In genomic region chr14:102674635-102675034, GRCm38 (mm10) we compare ENCODE assay signal across 19 mouse cellular contexts.
DNase-seq lines count a peak whose midpoint lies in the region; TF ChIP-seq lines count a peak whose summit lies in the region.
"Had no signal": no experiment of that assay in that cellular context is flagged by ENCODE, and none has a peak within 500 bp of the region (broad histone marks: within the 10 kb centered on the region; RNA-seq: fewer than 3 reads in every experiment).

No protein-coding gene starts in this region.

- H3K27ac ChIP-seq in embryonic fibroblast, embryonic 13.5 days (ENCODE audit: insufficient read depth, low read length) = peak overlapping the region; percentile 44; the same call in 1 of the 2 replicates
- H3K27ac ChIP-seq: embryonic facial prominence, embryonic 13.5 days; embryonic facial prominence, embryonic 15.5 days; forebrain, embryonic 10.5 days; forebrain, embryonic 12.5 days had no signal

- no peaks in the 10 kb centered on the region for H3K4me1 ChIP-seq in embryonic fibroblast, embryonic 13.5 days (ENCODE audit: control insufficient read depth, insufficient read depth, low read length)
- H3K4me1 ChIP-seq: embryonic facial prominence, embryonic 13.5 days; embryonic facial prominence, embryonic 15.5 days had no signal

- TF ChIP-seq POLR2A in embryonic fibroblast, embryonic 13.5 days (IDR thresholded peaks at IDR 0.05; ENCODE audit: low read depth, low read length) = no peak

- no peak overlapping the region for H3K4me3 ChIP-seq in embryonic fibroblast, embryonic 13.5 days (ENCODE audit: insufficient read depth, low read length)
- H3K4me3 ChIP-seq: embryonic facial prominence, embryonic 13.5 days; embryonic facial prominence, embryonic 15.5 days; forebrain, embryonic 10.5 days; forebrain, embryonic 12.5 days had no signal

- DNase-seq in 3T3-L1 (ENCODE audit: low read depth, low spot score) = peak; percentile 52
- DNase-seq in 416B (ENCODE audit: low read depth) = peak; percentile 25
- no peak for DNase-seq in cerebellum, postnatal 36 days
- no peak for DNase-seq in layer of hippocampus, postnatal 25 days (ENCODE audit: extremely low spot score in 1 of 2, low spot score in 1 of 2)
- no peak for DNase-seq in testis, postnatal 14 days (ENCODE audit: low spot score)
- DNase-seq: adrenal gland, adult 8-10 months; adrenal gland, postnatal 14 days; adrenal gland, postnatal 36 days; cerebellum, adult 11-12 months; cerebellum, adult 2 months; cerebellum, adult 9-10 months; cerebellum, postnatal 10 days; cerebellum, postnatal 25 days; embryo, embryonic 11 days had no signal

- TF ChIP-seq CTCF in embryonic fibroblast, embryonic 13.5 days (IDR thresholded peaks at IDR 0.05; ENCODE audit: borderline replicate concordance, insufficient read depth, low read length) = no peak

Comparison
In these comparisons a context has a peak if more than half of its experiments do, and no peak if none do; other contexts are left out.
1. DNase-seq: peak in 3T3-L1 (single experiment) and 416B (single experiment); none in cerebellum, postnatal 36 days (0 of 2), layer of hippocampus, postnatal 25 days (0 of 2) and testis, postnatal 14 days (single experiment).